Mouse (Mus musculus) small intestine, adult 2 months (tissue): ENCODE measurements around the gene M1ap.
A peak's percentile ranks its signal among the peaks of the same experiment; 100 is the strongest.

Experiments
- CTCF ChIP-seq: fragments of 200-500 bp; IDR thresholded peaks from 2 replicates; pipeline ENCODE4 v1.5.1; 2012; ENCODE audit warnings: low read depth, mild to moderate bottlenecking, control low read depth, inconsistent platforms, low read length, moderate library complexity, mixed read lengths; ENCODE audit not compliant: insufficient replicate concordance, insufficient read length; ENCODE audit errors: extremely low read depth
- POLR2A ChIP-seq: fragments of 200-500 bp; IDR thresholded peaks from 2 replicates; pipeline ENCODE4 v1.6.1; 2012; ENCODE audit warnings: low read depth, mild to moderate bottlenecking, control low read depth, inconsistent platforms, low read length, moderate library complexity

GRCm38 (mm10) chr6:83033249-83034185, 86.8 kb downstream of the M1ap start, which contains the start of the genes Dok1 and Loxl3:
- TF ChIP-seq POLR2A, result peak; percentile 49; the same call in 1 of the 2 replicates
- TF ChIP-seq CTCF, result no peak
